Mouse (Mus musculus): Measurements from ENCODE around the gene Gm973.
"Not testable (repeated sequence)": the region's sequence is repeated elsewhere in the genome, so short reads cannot be mapped to it uniquely, and the experiment has no call there.

Gene Gm973

GRCm38 (mm10) chr1:59633056-59633455 lies 117.0 kb downstream of the Gm973 start:
- DNase-seq: no peak

- no peak for DNase-seq
Measured at GRCm38 (mm10) chr1:59636349-59636748, 120.3 kb downstream of the Gm973 start.

GRCm38 (mm10) chr1:59638371-59638770 lies 122.3 kb downstream of the Gm973 start:
- DNase-seq: no peak

- DNase-seq: no peak
Measured at GRCm38 (mm10) chr1:59642488-59642887, 126.4 kb downstream of the Gm973 start.

- DNase-seq: not testable (repeated sequence)
Measured at GRCm38 (mm10) chr1:59646502-59646901, 130.4 kb downstream of the Gm973 start.

GRCm38 (mm10) chr1:59651201-59651819 lies 135.2 kb downstream of the Gm973 start:
- DNase-seq: no peak

GRCm38 (mm10) chr1:59653243-59653911 lies 137.3 kb downstream of the Gm973 start:
- DNase-seq: no peak

- DNase-seq: no peak
Measured at GRCm38 (mm10) chr1:59656244-59657171, 140.4 kb downstream of the Gm973 start.

GRCm38 (mm10) chr1:59663456-59664135 lies 147.5 kb downstream of the Gm973 start:
- no peak for DNase-seq

GRCm38 (mm10) chr1:59668871-59669270 lies 152.8 kb downstream of the Gm973 start:
- no peak for DNase-seq

- DNase-seq: peak; percentile 37
Measured at GRCm38 (mm10) chr1:59669962-59670630, 154.0 kb downstream of the Gm973 start.

GRCm38 (mm10) chr1:59670641-59671168 lies 154.6 kb downstream of the Gm973 start, which contains the start of gene Sumo1:
Gene Sumo1 (minus strand): TSS chr1:59670834.
- DNase-seq: peak; percentile 93

- no peak for DNase-seq
Measured at GRCm38 (mm10) chr1:59673661-59674060, 157.6 kb downstream of the Gm973 start.

- DNase-seq: peak; percentile 9
Measured at GRCm38 (mm10) chr1:59683926-59684818, 168.1 kb downstream of the Gm973 start.

GRCm38 (mm10) chr1:59684819-59685755 lies 169.0 kb downstream of the Gm973 start, which contains the start of gene Nop58:
Gene Nop58 (plus strand): TSS chr1:59684971.
- DNase-seq: peak; percentile 95

All from right cerebral cortex, adult 18-20 months (tissue).